Mouse (Mus musculus) CH12F3 (cell line): ENCODE data around the gene Pcnx.

Source experiments
- in situ Hi-C: fragments of 300-500 bp; cut with MboI; formaldehyde crosslinking; loops from 2 replicates; pipeline ENCODE4 v1.14.3; 2020; ENCODE audit warnings: low sequenced_read_pairs

The Pcnx gene

GRCm38 (mm10) chr12:81894311-81894710 is 34.5 kb downstream of the Pcnx start:
- in situ Hi-C loops, result no loop called here

- in situ Hi-C loops, result no loop called here
These were observed 36.2 kb downstream of the Pcnx start for GRCm38 (mm10) chr12:81895986-81896385.

GRCm38 (mm10) chr12:81904456-81904855 is 44.6 kb downstream of the Pcnx start:
- in situ Hi-C loops, result loop anchor here (25.0 kb wide), 1 partner anchor 292 kb away; no protein-coding TSS in a partner anchor

GRCm38 (mm10) chr12:81905865-81906264 is 46.0 kb downstream of the Pcnx start:
- in situ Hi-C loops, result loop anchor here (25.0 kb wide), 1 partner anchor 294 kb away; no protein-coding TSS in a partner anchor

GRCm38 (mm10) chr12:81907741-81908357 is 48.0 kb downstream of the Pcnx start:
- in situ Hi-C loops, result loop anchor here (25.0 kb wide), 1 partner anchor 296 kb away; no protein-coding TSS in a partner anchor

- in situ Hi-C loops, result loop anchor here (10.0 to 25.0 kb wide), 2 partner anchors 116 to 298 kb away; no protein-coding TSS in a partner anchor
These were observed 50.6 kb downstream of the Pcnx start for GRCm38 (mm10) chr12:81910439-81910838.

- in situ Hi-C loops, result loop anchor here (10.0 to 25.0 kb wide), 2 partner anchors 121 to 303 kb away; no protein-coding TSS in a partner anchor
These were observed 55.5 kb downstream of the Pcnx start for GRCm38 (mm10) chr12:81915176-81915950.

GRCm38 (mm10) chr12:81918346-81918745 is 58.5 kb downstream of the Pcnx start:
- in situ Hi-C loops, result loop anchor here (10.0 to 25.0 kb wide), 2 partner anchors 124 to 306 kb away; no protein-coding TSS in a partner anchor

GRCm38 (mm10) chr12:81918886-81919285 is 59.1 kb downstream of the Pcnx start:
- in situ Hi-C loops, result loop anchor here (10.0 to 25.0 kb wide), 2 partner anchors 124 to 307 kb away; no protein-coding TSS in a partner anchor

GRCm38 (mm10) chr12:81920027-81920426 is 60.2 kb downstream of the Pcnx start:
- in situ Hi-C loops, result loop anchor here (25.0 kb wide), 1 partner anchor 308 kb away; no protein-coding TSS in a partner anchor

- in situ Hi-C loops, result loop anchor here (25.0 kb wide), 1 partner anchor 308 kb away; no protein-coding TSS in a partner anchor
These were observed 60.8 kb downstream of the Pcnx start for GRCm38 (mm10) chr12:81920614-81921013.

- in situ Hi-C loops, result loop anchor here (25.0 kb wide), 1 partner anchor 309 kb away; no protein-coding TSS in a partner anchor
These were observed 62.0 kb downstream of the Pcnx start for GRCm38 (mm10) chr12:81921785-81922184.

- in situ Hi-C loops, result loop anchor here (25.0 kb wide), 1 partner anchor 311 kb away; no protein-coding TSS in a partner anchor
These were observed 63.0 kb downstream of the Pcnx start for GRCm38 (mm10) chr12:81922838-81923237.

GRCm38 (mm10) chr12:81927163-81927562 is 67.3 kb downstream of the Pcnx start:
- in situ Hi-C loops, result no loop called here

- in situ Hi-C loops, result no loop called here
These were observed 68.0 kb downstream of the Pcnx start for GRCm38 (mm10) chr12:81927643-81928381.

GRCm38 (mm10) chr12:81928382-81928770 is 68.6 kb downstream of the Pcnx start:
- in situ Hi-C loops, result no loop called here

GRCm38 (mm10) chr12:81932015-81932414 is 72.2 kb downstream of the Pcnx start:
- in situ Hi-C loops, result no loop called here

GRCm38 (mm10) chr12:81933430-81933829 is 73.6 kb downstream of the Pcnx start:
- in situ Hi-C loops, result no loop called here

GRCm38 (mm10) chr12:81934510-81934909 is 74.7 kb downstream of the Pcnx start:
- in situ Hi-C loops, result no loop called here

GRCm38 (mm10) chr12:81936066-81936465 is 76.2 kb downstream of the Pcnx start:
- in situ Hi-C loops, result no loop called here

- in situ Hi-C loops, result no loop called here
These were observed 81.4 kb downstream of the Pcnx start for GRCm38 (mm10) chr12:81941191-81941590.
